Mouse (Mus musculus): ENCODE data around the gene Mbl2. TPM values are rescaled to one million over a fixed set of nuclear protein-coding genes. Genes with fewer than 3 reads are reported as not detected.

Gene Mbl2
- total RNA-seq, 1 experiment from 2014 or later, result not detected

Other genes with a start within 250 kb of the Mbl2 start
- gene Trpd52l3, start 229.2 kb upstream of the Mbl2 start, total RNA-seq (2017), result not detected in 2 replicates
- 95.0 and 109 TPM in 2 replicates for gene Uhrf2, start 202.4 kb upstream of the Mbl2 start, total RNA-seq (2017)
- 0.18 TPM in 1 of 2 replicates, not detected in the other for gene Gldc, start 57.5 kb upstream of the Mbl2 start, total RNA-seq (2017)